Comparison of ENCODE assay signal across 11 mouse cellular contexts in genomic region chr5:142982046-142982801, GRCm38 (mm10). TPM values are rescaled to one million over a fixed set of nuclear protein-coding genes. Genes with fewer than 3 reads are reported as not detected.
DNase-seq lines count a peak whose midpoint lies in the region; ATAC-seq lines count a peak whose summit lies in the region.
"Had no signal": no experiment of that assay in that cellular context is flagged by ENCODE, and none has a peak within 500 bp of the region (broad histone marks: within the 10 kb centered on the region; RNA-seq: fewer than 3 reads in every experiment).

No protein-coding gene starts in this region.

- 52% methylated on average over 16 of the region's 16 CpGs for WGBS in liver, embryonic 12.5 days (ENCODE audit: insufficient replicate concordance)
- 86% methylated on average over 16 of the region's 16 CpGs for WGBS in forebrain, embryonic 15.5 days

- H3K9me3 ChIP-seq in liver, embryonic 12.5 days (replicated peaks): no peaks in the 10 kb centered on the region
- H3K9me3 ChIP-seq in forebrain, embryonic 15.5 days: no peaks in the 10 kb centered on the region
- H3K9me3 ChIP-seq: limb, embryonic 15.5 days had no signal

- H3K27ac ChIP-seq in liver, embryonic 12.5 days: peak overlapping the region; percentile 82
- H3K27ac ChIP-seq in forebrain, embryonic 15.5 days (replicated peaks): no peak overlapping the region
- H3K27ac ChIP-seq: limb, embryonic 15.5 days had no signal

- peak overlapping the region; percentile 27; the same call in 1 of the 2 replicates for H3K9ac ChIP-seq in liver, embryonic 12.5 days
- no peak overlapping the region for H3K9ac ChIP-seq in forebrain, embryonic 15.5 days (replicated peaks)
- H3K9ac ChIP-seq: limb, embryonic 15.5 days had no signal

- peak; percentile 44 for DNase-seq in adrenal gland, adult 2 months
- no peak for DNase-seq in adrenal gland, postnatal 10 days
- peak; percentile 48 for DNase-seq in brain, adult 2 months (ENCODE audit: low read depth, low spot score)
- no peak for DNase-seq in adipocyte (ENCODE audit: low spot score)
- no peak for DNase-seq in urinary bladder, adult 2 months (ENCODE audit: low spot score)
- DNase-seq: cerebellum, adult 2 months had no signal

- no peak overlapping the region for H3K4me3 ChIP-seq in liver, embryonic 12.5 days
- no peak overlapping the region for H3K4me3 ChIP-seq in forebrain, embryonic 15.5 days
- H3K4me3 ChIP-seq: erythroblast, embryonic 14.5 days; limb, embryonic 15.5 days had no signal

- peak; percentile 27 to 39; a peak in 1 of 4 replicates for ATAC-seq in hematopoietic stem cell, adult 5-6 weeks (replicated peaks in 1 of 2; ENCODE audit: insufficient read depth in 1 of 2, low FRiP score in 2 of 2, low TSS enrichment in 1 of 2, low read depth in 1 of 2, poor library complexity in 2 of 2, severe bottlenecking in 2 of 2)
- 0 out of 2 replicates have a peak, but pooled peaks have one; percentile 5 for ATAC-seq in liver, embryonic 12.5 days
- no peak for ATAC-seq in forebrain, embryonic 15.5 days (replicated peaks)

- H3K4me2 ChIP-seq in liver, embryonic 12.5 days: no peak overlapping the region
- no peak overlapping the region for H3K4me2 ChIP-seq in forebrain, embryonic 15.5 days (replicated peaks)
- H3K4me2 ChIP-seq: limb, embryonic 15.5 days had no signal

- peaks cover 6% of the 10 kb centered on the region; the same call in 1 of the 2 replicates for H3K27me3 ChIP-seq in liver, embryonic 12.5 days (replicated peaks)
- H3K27me3 ChIP-seq in forebrain, embryonic 15.5 days: no peaks in the 10 kb centered on the region
- H3K27me3 ChIP-seq: limb, embryonic 15.5 days had no signal

- peaks cover 46% of the 10 kb centered on the region for H3K4me1 ChIP-seq in liver, embryonic 12.5 days
- H3K4me1 ChIP-seq in forebrain, embryonic 15.5 days: 0 out of 2 replicates have a peak, but pooled peaks cover 4% of the 10 kb centered on the region
- H3K4me1 ChIP-seq: limb, embryonic 15.5 days had no signal

- no peaks in the 10 kb centered on the region for H3K36me3 ChIP-seq in liver, embryonic 12.5 days
- H3K36me3 ChIP-seq in forebrain, embryonic 15.5 days: no peaks in the 10 kb centered on the region
- H3K36me3 ChIP-seq: limb, embryonic 15.5 days had no signal

RNA-seq across cellular contexts. Expression of gene Fscn1, which starts 22.1 kb away (rescaled TPM):
- total RNA-seq in adrenal gland, adult 2 months (2021): 10 to 100 TPM; 24.6 to 42.9 TPM
- polyA plus RNA-seq in adrenal gland, adult 2 months (2012; rRNA removed): 129 and 134 TPM in 2 replicates
- total RNA-seq in adrenal gland, postnatal 10 days (2021): 100 to 1,000 TPM in 1 of 2 experiments, 10 to 100 TPM in 1; 85.6 to 125 TPM
- 6.3 and 7.0 TPM in 2 replicates for total RNA-seq in hematopoietic stem cell, adult 5-6 weeks (2017)
- polyA plus RNA-seq in liver, embryonic 12.5 days (2016; fragmentation: Nextera tagmentation; extraction: Ambion mirVana): 69.1 and 69.4 TPM in 2 replicates
- 63.4 and 69.0 TPM in 2 replicates for polyA plus RNA-seq in urinary bladder, adult 2 months (2012; rRNA removed)
- polyA plus RNA-seq in forebrain, embryonic 15.5 days (2015; fragmentation: Nextera tagmentation; extraction: Ambion mirVana): 521 and 538 TPM in 2 replicates

Comparison
In these comparisons a context has a peak if more than half of its experiments do, and no peak if none do; other contexts are left out.
1. DNase-seq: peak in adrenal gland, adult 2 months (single experiment) and brain, adult 2 months (single experiment); none in adrenal gland, postnatal 10 days (single experiment), adipocyte (single experiment) and urinary bladder, adult 2 months (single experiment).